Mouse (Mus musculus) spleen, adult 2 months (tissue): ENCODE measurements around the gene Vmn1r167. TPM values are rescaled to one million over a fixed set of nuclear protein-coding genes. Genes with fewer than 3 reads are reported as not detected.
"Not testable (repeated sequence)": the region's sequence is repeated elsewhere in the genome, so short reads cannot be mapped to it uniquely, and the experiment has no call there.

Experiments used
- DNase-seq, 2 experiments: peaks; one replicate each; pipeline versions ENCODE4 v3.0.0 to v3.0.0-alpha.2; 2012 to 2021; ENCODE audit warnings: low spot score in 2 of 2, low read depth in 1 of 2
- H3K27ac ChIP-seq: fragments of 200-500 bp; 2 replicates; pipeline ENCODE4 v1.5.1; 2012; ENCODE audit warnings: low read length, inconsistent platforms; ENCODE audit not compliant: insufficient read depth
- H3K27me3 ChIP-seq: fragments of 200-500 bp; 2 replicates; pipeline ENCODE4 v1.6.1; 2012; ENCODE audit warnings: mild to moderate bottlenecking, moderate library complexity, low read length, inconsistent platforms; ENCODE audit not compliant: control insufficient read depth, insufficient read depth
- H3K36me3 ChIP-seq: fragments of 200-500 bp; 2 replicates; pipeline ENCODE4 v1.6.1; 2012; ENCODE audit warnings: mild to moderate bottlenecking, low read length, inconsistent platforms; ENCODE audit not compliant: control insufficient read depth, insufficient read depth
- H3K4me1 ChIP-seq: fragments of 200-500 bp; 2 replicates; pipeline ENCODE4 v1.6.1; 2011; ENCODE audit warnings: inconsistent platforms; ENCODE audit not compliant: control insufficient read depth, insufficient read depth, insufficient read length
- H3K4me3 ChIP-seq: fragments of 200-500 bp; 2 replicates; pipeline ENCODE4 v1.5.1; 2011; ENCODE audit warnings: mild to moderate bottlenecking, inconsistent platforms; ENCODE audit not compliant: insufficient read depth, insufficient read length; ENCODE audit errors: extremely low read depth
- WGBS: fragments of 180-500 bp; shearing (Covaris S2); methylation state at CpG from one replicate; pipeline ENCODE4 v1.1.7; 2018; 5-methylcytosine and 5-hydroxymethylcytosine counted together
- polyA plus RNA-seq: library from polyadenylated mRNA; depleted of rRNA; stranded (reverse); fragments of >200 nt; gene quantifications from 2 replicates; pipeline ENCODE4 v1.2.3, GENCODE M21; 2012; rRNA removed

Vmn1r167 gene
- polyA plus RNA-seq: not detected in 2 replicates

DNA sequence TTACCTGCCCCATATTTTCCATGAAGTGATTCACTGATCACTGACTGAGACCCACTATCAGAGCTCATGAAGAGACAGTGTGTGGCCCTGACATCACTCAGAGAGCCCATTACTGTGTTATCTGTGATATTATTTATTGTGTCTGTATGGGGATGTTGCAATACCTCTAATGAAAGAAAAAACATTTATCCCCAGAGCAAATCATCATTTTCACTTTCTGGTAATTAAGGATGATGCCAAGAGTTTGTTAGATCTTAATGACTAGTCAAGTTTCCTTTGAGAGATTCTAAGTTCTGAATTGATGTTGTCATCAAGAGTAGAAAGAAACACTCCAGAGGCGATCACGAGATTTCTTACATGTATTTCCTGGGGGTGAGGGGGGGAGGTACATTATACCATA is at the start of gene Vmn1r167:
TSS of gene Vmn1r167 (minus strand) at position 101 of the 400 bp plus-strand sequence.
- H3K27me3 ChIP-seq, H3K36me3 ChIP-seq, DNase-seq, H3K4me3 ChIP-seq, H3K4me1 ChIP-seq, H3K27ac ChIP-seq: not testable (repeated sequence)
- 90% methylated on average over 2 of the region's 2 CpGs for WGBS

DNA sequence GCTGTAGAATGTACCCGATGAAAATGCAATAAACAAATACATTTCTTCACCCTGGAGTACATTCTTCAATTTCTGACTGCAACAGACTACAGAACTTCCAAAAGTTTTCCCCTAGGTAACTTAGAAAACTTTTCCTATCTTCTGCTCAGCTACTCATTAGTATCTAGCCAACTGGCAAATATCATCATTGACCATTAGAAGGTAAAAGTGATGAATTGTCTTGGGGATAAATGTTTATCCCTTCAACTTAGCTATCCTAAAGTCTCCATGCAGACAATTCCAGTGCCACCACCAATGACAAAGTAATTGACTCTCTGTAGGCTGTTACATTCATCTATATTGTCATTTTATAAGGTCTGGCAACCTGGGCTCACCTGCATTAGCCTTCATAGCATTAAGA is 32.4 kb upstream of the Vmn1r167 start, which contains the start of gene Vmn1r168:
TSS of gene Vmn1r168 (plus strand) at position 301 of the 400 bp plus-strand sequence.
- not testable (repeated sequence) for H3K4me3 ChIP-seq, DNase-seq, H3K4me1 ChIP-seq, H3K27ac ChIP-seq, H3K36me3 ChIP-seq, H3K27me3 ChIP-seq
- no CpG with 5 or more reads among the region's 1 CpGs for whole genome bisulfite sequencing

DNA sequence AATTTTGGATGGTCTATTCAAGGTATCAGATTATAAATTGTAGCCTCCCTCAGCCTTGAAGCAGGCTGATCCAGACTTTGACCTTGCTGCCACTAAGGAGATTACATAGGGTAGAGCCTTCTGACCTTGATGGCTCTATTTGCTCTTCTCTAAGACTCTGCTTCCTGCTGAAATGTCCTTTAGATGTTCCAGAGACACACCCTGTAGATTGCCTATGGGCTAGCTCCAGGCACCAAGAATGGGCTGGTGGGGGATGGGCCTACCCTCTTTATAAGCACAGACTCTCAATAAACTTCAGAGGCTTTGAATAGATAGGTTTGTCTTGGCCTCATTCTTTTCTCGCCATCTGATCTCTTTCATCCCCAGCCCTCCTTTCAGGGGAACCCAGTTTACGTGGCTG is 34.1 kb downstream of the Vmn1r167 start:
- not testable (repeated sequence) for H3K27ac ChIP-seq, H3K36me3 ChIP-seq, H3K27me3 ChIP-seq, H3K4me3 ChIP-seq, DNase-seq, H3K4me1 ChIP-seq
- WGBS: 67% methylated on average over 2 of the region's 2 CpGs

DNA sequence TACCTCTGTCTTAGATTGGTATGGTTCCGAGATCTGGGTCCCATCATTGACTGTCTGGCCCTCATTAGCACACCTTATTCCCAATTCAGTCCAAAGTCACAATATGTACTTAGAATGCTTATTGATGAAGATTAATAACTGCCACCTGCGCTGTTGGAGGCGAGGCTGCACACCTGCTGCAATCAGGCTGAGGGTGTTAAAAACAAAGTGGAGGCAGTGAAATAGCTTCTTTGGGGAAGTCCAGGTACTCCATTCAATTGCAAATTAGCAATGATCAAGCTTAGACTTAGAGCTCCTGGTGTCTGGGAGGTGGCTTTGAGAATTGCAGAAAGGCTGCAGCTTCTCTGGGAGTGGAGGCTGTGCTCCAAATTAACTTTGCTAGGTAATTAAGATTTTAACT is 36.2 kb downstream of the Vmn1r167 start:
- 60% methylated on average over 3 of the region's 3 CpGs for WGBS
- DNase-seq, H3K4me3 ChIP-seq, H3K27ac ChIP-seq, H3K27me3 ChIP-seq, H3K36me3 ChIP-seq, H3K4me1 ChIP-seq: not testable (repeated sequence)

DNA sequence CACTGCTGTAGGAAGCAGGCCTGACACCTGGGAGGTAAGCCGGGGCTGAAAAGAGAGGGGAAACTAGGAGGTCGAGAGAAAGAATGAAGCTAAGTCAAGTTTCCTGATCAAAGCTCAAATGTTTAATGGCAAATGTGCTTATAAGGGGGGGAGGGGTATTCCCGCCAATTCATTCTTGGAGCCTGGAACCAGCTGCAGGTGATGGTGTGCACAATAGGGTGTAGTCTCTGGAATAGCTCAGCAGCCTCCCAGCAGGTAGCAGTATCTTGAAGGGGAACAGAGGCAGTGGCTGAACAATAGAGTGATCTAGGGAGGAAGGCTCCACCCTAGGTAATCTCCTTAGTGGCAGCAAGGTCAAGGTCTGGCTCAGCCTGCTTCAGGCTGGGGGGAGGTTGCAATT is 36.8 kb downstream of the Vmn1r167 start:
- 72% methylated on average over 3 of the region's 3 CpGs for WGBS
- not testable (repeated sequence) for DNase-seq, H3K27me3 ChIP-seq, H3K4me1 ChIP-seq, H3K27ac ChIP-seq, H3K4me3 ChIP-seq, H3K36me3 ChIP-seq

Other genes with a start within 250 kb of the Vmn1r167 start
- gene Gm6902, start 228.3 kb downstream of the Vmn1r167 start, polyA plus RNA-seq: not detected in 2 replicates
- not detected in 2 replicates for gene Nlrp4e, start 206.0 kb downstream of the Vmn1r167 start, polyA plus RNA-seq
- gene Nlrp5, start 121.3 kb downstream of the Vmn1r167 start, polyA plus RNA-seq: not detected in 2 replicates
- gene Vmn1r168, start 32.5 kb upstream of the Vmn1r167 start, polyA plus RNA-seq: not detected in 2 replicates
- gene Vmn1r169, start 68.3 kb upstream of the Vmn1r167 start, polyA plus RNA-seq: not detected in 2 replicates
- gene Vmn1r170, start 99.0 kb upstream of the Vmn1r167 start, polyA plus RNA-seq: not detected in 2 replicates
- not detected in 2 replicates for gene Vmn1r171, start 123.5 kb upstream of the Vmn1r167 start, polyA plus RNA-seq
- not detected in 2 replicates for gene Vmn1r172, start 151.1 kb upstream of the Vmn1r167 start, polyA plus RNA-seq
- gene Vmn1r173, start 193.5 kb upstream of the Vmn1r167 start, polyA plus RNA-seq: not detected in 2 replicates
- not detected in 2 replicates for gene Vmn1r174, start 245.1 kb upstream of the Vmn1r167 start, polyA plus RNA-seq